Mouse (Mus musculus): Measurements from ENCODE around the gene Ndufa4l2. TPM values are rescaled to one million over a fixed set of nuclear protein-coding genes. Genes with fewer than 3 reads are reported as not detected.

Ndufa4l2 gene
- polyA plus RNA-seq, 1 experiment from 2014 or later: 22.1 TPM

- no peak overlapping the region for H3K9ac ChIP-seq
- ATAC-seq (replicated peaks): no peak
- WGBS: 94% methylated on average over 37 of the region's 37 CpGs
- peaks cover 12% of the 10 kb centered on the region; the same call in 1 of the 2 replicates for H3K27me3 ChIP-seq (replicated peaks)
- no peaks in the 10 kb centered on the region for H3K36me3 ChIP-seq (replicated peaks)
- H3K27ac ChIP-seq: no peak overlapping the region
- peaks cover 49% of the 10 kb centered on the region for H3K4me1 ChIP-seq
- H3K4me2 ChIP-seq: no peak overlapping the region
- H3K4me3 ChIP-seq: no peak overlapping the region
- no peaks in the 10 kb centered on the region for H3K9me3 ChIP-seq
These were observed 5.3 kb downstream of the Ndufa4l2 start for GRCm38 (mm10) chr10:127519903-127520713.

- peaks cover 8% of the 10 kb centered on the region; the same call in 1 of the 2 replicates for H3K27me3 ChIP-seq (replicated peaks)
- peak overlapping the region; percentile 90 for H3K4me2 ChIP-seq
- H3K4me3 ChIP-seq: no peak overlapping the region
- H3K9ac ChIP-seq: no peak overlapping the region
- H3K36me3 ChIP-seq (replicated peaks): no peaks in the 10 kb centered on the region
- ATAC-seq (replicated peaks): no peak
- peaks cover 49% of the 10 kb centered on the region for H3K4me1 ChIP-seq
- no peaks in the 10 kb centered on the region for H3K9me3 ChIP-seq
- H3K27ac ChIP-seq: no peak overlapping the region
- 83% methylated on average over 20 of the region's 20 CpGs for WGBS
These were observed 6.1 kb downstream of the Ndufa4l2 start for GRCm38 (mm10) chr10:127520714-127521357.

GRCm38 (mm10) chr10:127521611-127522080 is 6.9 kb downstream of the Ndufa4l2 start:
- H3K9me3 ChIP-seq: no peaks in the 10 kb centered on the region
- peak; percentile 16 for ATAC-seq (replicated peaks)
- H3K9ac ChIP-seq: peak overlapping the region; percentile 46
- 10% methylated on average over 12 of the region's 12 CpGs for WGBS
- H3K4me1 ChIP-seq: peaks cover 49% of the 10 kb centered on the region
- H3K4me2 ChIP-seq: peak overlapping the region; percentile 90
- no peak overlapping the region for H3K27ac ChIP-seq
- H3K4me3 ChIP-seq: peak overlapping the region; percentile 56
- peaks cover 6% of the 10 kb centered on the region; the same call in 1 of the 2 replicates for H3K27me3 ChIP-seq (replicated peaks)
- H3K36me3 ChIP-seq (replicated peaks): no peaks in the 10 kb centered on the region

GRCm38 (mm10) chr10:127522088-127522581 is 7.4 kb downstream of the Ndufa4l2 start, which contains the start of gene Shmt2:
TSS of gene Shmt2 (minus strand) at chr10:127522444.
- peak; percentile 62 for ATAC-seq (replicated peaks)
- Histone ChIP-seq H3K4me1 (peaks cover 47% of the 10 kb centered on the region), H3K4me2 (peak within 1 kb of the TSS; percentile 90), H3K9ac (peak within 1 kb of the TSS; percentile 46), H3K36me3 (replicated peaks) (no peaks in the 10 kb centered on the region), H3K27ac (no peak within 1 kb of the TSS), H3K27me3 (replicated peaks) (peaks cover 5% of the 10 kb centered on the region; the same call in 1 of the 2 replicates), H3K9me3 (no peaks in the 10 kb centered on the region), H3K4me3 (peak within 1 kb of the TSS; percentile 56)
- under 1% methylated on average over 21 of the region's 21 CpGs for WGBS

- no peak overlapping the region; the same call in 1 of the 2 replicates for H3K9ac ChIP-seq
- peak overlapping the region; percentile 1 for H3K27ac ChIP-seq
These were observed 10.0 kb downstream of the Ndufa4l2 start for GRCm38 (mm10) chr10:127524646-127525255.

GRCm38 (mm10) chr10:127526048-127526447 is 11.3 kb downstream of the Ndufa4l2 start:
- peaks cover 75% of the 10 kb centered on the region for H3K4me1 ChIP-seq

More at GRCm38 (mm10) chr10:127524646-127525255, 10.0 kb downstream of the Ndufa4l2 start:
- Histone ChIP-seq H3K9me3 (no peaks in the 10 kb centered on the region), H3K36me3 (replicated peaks) (no peaks in the 10 kb centered on the region), H3K4me3 (no peak overlapping the region), H3K4me1 (peaks cover 71% of the 10 kb centered on the region), H3K4me2 (peak overlapping the region; percentile 16; the same call in 1 of the 2 replicates), H3K27me3 (replicated peaks) (peaks cover 24% of the 10 kb centered on the region)
- no peak for ATAC-seq (replicated peaks)
- 3% methylated on average over 23 of the region's 23 CpGs for WGBS

GRCm38 (mm10) chr10:127526681-127527080 is 11.9 kb downstream of the Ndufa4l2 start:
- no peak for ATAC-seq (replicated peaks)
- H3K27ac ChIP-seq: peak overlapping the region; percentile 75
- no peaks in the 10 kb centered on the region for H3K9me3 ChIP-seq
- peak overlapping the region; percentile 84 for H3K4me2 ChIP-seq
- WGBS: under 1% methylated on average over 26 of the region's 26 CpGs
- H3K36me3 ChIP-seq (replicated peaks): no peaks in the 10 kb centered on the region
- no peak overlapping the region for H3K9ac ChIP-seq
- H3K27me3 ChIP-seq (replicated peaks): peaks cover 29% of the 10 kb centered on the region
- H3K4me1 ChIP-seq: peaks cover 74% of the 10 kb centered on the region
- peak overlapping the region; percentile 16 for H3K4me3 ChIP-seq

More at GRCm38 (mm10) chr10:127526048-127526447, 11.3 kb downstream of the Ndufa4l2 start:
- Histone ChIP-seq H3K36me3 (replicated peaks) (no peaks in the 10 kb centered on the region), H3K9me3 (no peaks in the 10 kb centered on the region), H3K9ac (no peak overlapping the region), H3K4me3 (peak overlapping the region; percentile 16; the same call in 1 of the 2 replicates), H3K4me2 (peak overlapping the region; percentile 84), H3K27ac (peak overlapping the region; percentile 75; the same call in 1 of the 2 replicates), H3K27me3 (replicated peaks) (peaks cover 29% of the 10 kb centered on the region)
- 6% methylated on average over 26 of the region's 26 CpGs for WGBS
- ATAC-seq (replicated peaks): no peak

- Histone ChIP-seq H3K9ac (peak overlapping the region; percentile 14; the same call in 1 of the 2 replicates), H3K4me2 (peak overlapping the region; percentile 84), H3K27ac (peak overlapping the region; percentile 75), H3K4me3 (peak overlapping the region; percentile 19), H3K36me3 (replicated peaks) (no peaks in the 10 kb centered on the region), H3K27me3 (replicated peaks) (peaks cover 32% of the 10 kb centered on the region), H3K9me3 (no peaks in the 10 kb centered on the region), H3K4me1 (peaks cover 77% of the 10 kb centered on the region)
- peak; percentile 12; the same call in 1 of the 2 replicates for ATAC-seq (replicated peaks)
- WGBS: 4% methylated on average over 17 of the region's 17 CpGs
These were observed 12.7 kb downstream of the Ndufa4l2 start for GRCm38 (mm10) chr10:127527481-127527880.

- ATAC-seq (replicated peaks): no peak
- Histone ChIP-seq H3K27me3 (replicated peaks) (peaks cover 52% of the 10 kb centered on the region), H3K4me1 (peaks cover 94% of the 10 kb centered on the region), H3K9me3 (no peaks in the 10 kb centered on the region), H3K27ac (peak overlapping the region; percentile 75), H3K4me2 (peak overlapping the region; percentile 84), H3K9ac (peak overlapping the region; percentile 33; the same call in 1 of the 2 replicates), H3K4me3 (peak overlapping the region; percentile 31), H3K36me3 (replicated peaks) (no peaks in the 10 kb centered on the region)
- WGBS: 4% methylated on average over 20 of the region's 25 CpGs
These were observed 16.2 kb downstream of the Ndufa4l2 start for GRCm38 (mm10) chr10:127530945-127531344.

- 4% methylated on average over 4 of the region's 4 CpGs for WGBS
- H3K4me2 ChIP-seq: peak overlapping the region; percentile 84
- H3K4me3 ChIP-seq: peak overlapping the region; percentile 51
- H3K9ac ChIP-seq: peak overlapping the region; percentile 33; the same call in 1 of the 2 replicates
- H3K36me3 ChIP-seq (replicated peaks): no peaks in the 10 kb centered on the region
- H3K27ac ChIP-seq: peak overlapping the region; percentile 75
- 0 out of 2 replicates have a peak, but pooled peaks have one; percentile 6 for ATAC-seq (replicated peaks)
- H3K9me3 ChIP-seq: no peaks in the 10 kb centered on the region
- peaks cover 95% of the 10 kb centered on the region for H3K4me1 ChIP-seq
- peaks cover 52% of the 10 kb centered on the region for H3K27me3 ChIP-seq (replicated peaks)
These were observed 16.8 kb downstream of the Ndufa4l2 start for GRCm38 (mm10) chr10:127531548-127531947.

Measured in midbrain, embryonic 15.5 days (tissue).